Mouse (Mus musculus): ENCODE results near the gene Spaca7. TPM values are rescaled to one million over a fixed set of nuclear protein-coding genes. Genes with fewer than 3 reads are reported as not detected.
"Not testable (repeated sequence)": the region's sequence is repeated elsewhere in the genome, so short reads cannot be mapped to it uniquely, and the experiment has no call there.

Gene Spaca7
- polyA plus RNA-seq, 1 experiment = not detected

- DNase-seq = peak; percentile 81
- TF ChIP-seq CTCF (IDR thresholded peaks at IDR 0.05; ENCODE audit: insufficient read depth, low read length) (peak; percentile 94), POLR2A (IDR thresholded peaks at IDR 0.05; ENCODE audit: borderline replicate concordance, extremely low read depth, low read depth, low read length) (no peak)
- 20% methylated on average over 6 of the region's 6 CpGs for WGBS
- Histone ChIP-seq H3K4me1 (ENCODE audit: control insufficient read depth, insufficient read depth, low read length) (no peaks in the 10 kb centered on the region), H3K4me3 (replicated peaks; ENCODE audit: extremely low read depth, low read depth, low read length) (no peak overlapping the region)
Observed at GRCm38 (mm10) chr8:12607223-12607622, 34.4 kb downstream of the Spaca7 start.

- TF ChIP-seq POLR2A (IDR thresholded peaks at IDR 0.05; ENCODE audit: borderline replicate concordance, extremely low read depth, low read depth, low read length) (no peak), CTCF (IDR thresholded peaks at IDR 0.05; ENCODE audit: insufficient read depth, low read length) (no peak)
- whole genome bisulfite sequencing = 62% methylated on average over 10 of the region's 10 CpGs
- no peak overlapping the region for H3K4me3 ChIP-seq (replicated peaks; ENCODE audit: extremely low read depth, low read depth, low read length)
- no peak for DNase-seq
- no peaks in the 10 kb centered on the region for H3K4me1 ChIP-seq (ENCODE audit: control insufficient read depth, insufficient read depth, low read length)
Observed at GRCm38 (mm10) chr8:12608810-12609209, 36.0 kb downstream of the Spaca7 start.

- H3K4me1 ChIP-seq (ENCODE audit: control insufficient read depth, insufficient read depth, low read length) = no peaks in the 10 kb centered on the region
- H3K4me3 ChIP-seq (replicated peaks; ENCODE audit: extremely low read depth, low read depth, low read length) = no peak overlapping the region
- DNase-seq = no peak
- WGBS = 48% methylated on average over 12 of the region's 12 CpGs
- no peak for TF ChIP-seq POLR2A (IDR thresholded peaks at IDR 0.05; ENCODE audit: borderline replicate concordance, extremely low read depth, low read depth, low read length)
- TF ChIP-seq CTCF (IDR thresholded peaks at IDR 0.05; ENCODE audit: insufficient read depth, low read length) = no peak
Observed at GRCm38 (mm10) chr8:12609752-12610449, 37.1 kb downstream of the Spaca7 start.

GRCm38 (mm10) chr8:12613201-12613600, 40.4 kb downstream of the Spaca7 start:
- TF ChIP-seq POLR2A (IDR thresholded peaks at IDR 0.05; ENCODE audit: borderline replicate concordance, extremely low read depth, low read depth, low read length) (no peak), CTCF (IDR thresholded peaks at IDR 0.05; ENCODE audit: insufficient read depth, low read length) (no peak)
- 84% methylated on average over 7 of the region's 7 CpGs for WGBS

GRCm38 (mm10) chr8:12617369-12617768, 44.5 kb downstream of the Spaca7 start:
- H3K4me3 ChIP-seq (replicated peaks; ENCODE audit: extremely low read depth, low read depth, low read length); H3K4me1 ChIP-seq (ENCODE audit: control insufficient read depth, insufficient read depth, low read length): not testable (repeated sequence)
- DNase-seq = peak; percentile 39
- WGBS = 76% methylated on average over 3 of the region's 3 CpGs

More at GRCm38 (mm10) chr8:12613201-12613600, 40.4 kb downstream of the Spaca7 start:
- DNase-seq = no peak
- no peak overlapping the region for H3K4me3 ChIP-seq (replicated peaks; ENCODE audit: extremely low read depth, low read depth, low read length)
- H3K4me1 ChIP-seq (ENCODE audit: control insufficient read depth, insufficient read depth, low read length) = no peaks in the 10 kb centered on the region

- H3K4me3 ChIP-seq (replicated peaks; ENCODE audit: extremely low read depth, low read depth, low read length) = no peak overlapping the region
- TF ChIP-seq CTCF (IDR thresholded peaks at IDR 0.05; ENCODE audit: insufficient read depth, low read length) = no peak
- no peak for TF ChIP-seq POLR2A (IDR thresholded peaks at IDR 0.05; ENCODE audit: borderline replicate concordance, extremely low read depth, low read depth, low read length)
- 94% methylated on average over 18 of the region's 18 CpGs for WGBS
- DNase-seq = no peak
- H3K4me1 ChIP-seq (ENCODE audit: control insufficient read depth, insufficient read depth, low read length) = no peaks in the 10 kb centered on the region
Observed at GRCm38 (mm10) chr8:12621550-12622222, 48.9 kb downstream of the Spaca7 start.

- no peak for DNase-seq
- TF ChIP-seq CTCF (IDR thresholded peaks at IDR 0.05; ENCODE audit: insufficient read depth, low read length) (no peak), POLR2A (IDR thresholded peaks at IDR 0.05; ENCODE audit: borderline replicate concordance, extremely low read depth, low read depth, low read length) (no peak)
- H3K4me1 ChIP-seq (ENCODE audit: control insufficient read depth, insufficient read depth, low read length) = no peaks in the 10 kb centered on the region
- no peak overlapping the region for H3K4me3 ChIP-seq (replicated peaks; ENCODE audit: extremely low read depth, low read depth, low read length)
- 85% methylated on average over 5 of the region's 5 CpGs for WGBS
Observed at GRCm38 (mm10) chr8:12625890-12626289, 53.1 kb downstream of the Spaca7 start.

- TF ChIP-seq POLR2A (IDR thresholded peaks at IDR 0.05; ENCODE audit: borderline replicate concordance, extremely low read depth, low read depth, low read length) (no peak), CTCF (IDR thresholded peaks at IDR 0.05; ENCODE audit: insufficient read depth, low read length) (peak; percentile 72)
- H3K4me1 ChIP-seq (ENCODE audit: control insufficient read depth, insufficient read depth, low read length) = no peaks in the 10 kb centered on the region
- H3K4me3 ChIP-seq (replicated peaks; ENCODE audit: extremely low read depth, low read depth, low read length) = no peak overlapping the region
- peak; percentile 54 for DNase-seq
- 34% methylated on average over 3 of the region's 3 CpGs for WGBS
Observed at GRCm38 (mm10) chr8:12629079-12629478, 56.2 kb downstream of the Spaca7 start.

- TF ChIP-seq POLR2A (IDR thresholded peaks at IDR 0.05; ENCODE audit: borderline replicate concordance, extremely low read depth, low read depth, low read length) = no peak
- no peak for TF ChIP-seq CTCF (IDR thresholded peaks at IDR 0.05; ENCODE audit: insufficient read depth, low read length)
- DNase-seq = no peak
- WGBS = 82% methylated on average over 2 of the region's 2 CpGs
- Histone ChIP-seq H3K4me3 (replicated peaks; ENCODE audit: extremely low read depth, low read depth, low read length) (no peak overlapping the region), H3K4me1 (ENCODE audit: control insufficient read depth, insufficient read depth, low read length) (no peaks in the 10 kb centered on the region)
Observed at GRCm38 (mm10) chr8:12635366-12635765, 62.5 kb downstream of the Spaca7 start.

GRCm38 (mm10) chr8:12638446-12638845, 65.6 kb downstream of the Spaca7 start:
- WGBS = 89% methylated on average over 11 of the region's 11 CpGs
- TF ChIP-seq CTCF (IDR thresholded peaks at IDR 0.05; ENCODE audit: insufficient read depth, low read length) = no peak
- Histone ChIP-seq H3K4me3 (replicated peaks; ENCODE audit: extremely low read depth, low read depth, low read length) (no peak overlapping the region), H3K4me1 (ENCODE audit: control insufficient read depth, insufficient read depth, low read length) (no peaks in the 10 kb centered on the region)
- no peak for DNase-seq

All from lung, adult 2 months (tissue).